8 mouse cellular contexts compared by ENCODE assay signal in genomic region chr1:43694851-43695545, GRCm38 (mm10). TPM values are rescaled to one million over a fixed set of nuclear protein-coding genes. Genes with fewer than 3 reads are reported as not detected.
A peak's percentile ranks its signal among the peaks of the same experiment; 100 is the strongest.
DNase-seq lines count a peak whose midpoint lies in the region; ATAC-seq lines count a peak whose summit lies in the region.

No protein-coding gene starts in this region.

- no peaks in the 10 kb centered on the region for H3K27me3 ChIP-seq in hindbrain, embryonic 15.5 days
- no peaks in the 10 kb centered on the region for H3K27me3 ChIP-seq in midbrain, embryonic 12.5 days

- peak overlapping the region; percentile 68 for H3K27ac ChIP-seq in hindbrain, embryonic 15.5 days (replicated peaks)
- H3K27ac ChIP-seq in midbrain, embryonic 12.5 days (replicated peaks) = peak overlapping the region; percentile 27

- H3K4me3 ChIP-seq in hindbrain, embryonic 15.5 days = no peak overlapping the region
- no peak overlapping the region for H3K4me3 ChIP-seq in midbrain, embryonic 12.5 days

- WGBS in hindbrain, embryonic 15.5 days = 27% methylated on average over 6 of the region's 6 CpGs
- WGBS in midbrain, embryonic 12.5 days = 56% methylated on average over 6 of the region's 6 CpGs

- peak; percentile 98 for DNase-seq in adipocyte (ENCODE audit: low spot score)
- DNase-seq in cerebellum, adult 9-10 months = peak; percentile 86
- DNase-seq in gastrocnemius, adult 8-10 months (ENCODE audit: low spot score in 2 of 2) = peak; percentile 74 to 82
- DNase-seq in layer of hippocampus, postnatal 36 days = peak; percentile 81 to 84
- peak; percentile 80 for DNase-seq in testis, postnatal 10 days (ENCODE audit: low spot score)
- no peak for DNase-seq in spleen, postnatal 14 days (ENCODE audit: low spot score in 2 of 2)

- H3K36me3 ChIP-seq in hindbrain, embryonic 15.5 days = no peaks in the 10 kb centered on the region
- H3K36me3 ChIP-seq in midbrain, embryonic 12.5 days = no peaks in the 10 kb centered on the region

- peak overlapping the region; percentile 26 for H3K4me2 ChIP-seq in hindbrain, embryonic 15.5 days
- H3K4me2 ChIP-seq in midbrain, embryonic 12.5 days (replicated peaks) = no peak overlapping the region

- peak; percentile 94 for ATAC-seq in hindbrain, embryonic 15.5 days (ENCODE audit: low FRiP score, low read depth)
- ATAC-seq in midbrain, embryonic 12.5 days (ENCODE audit: low FRiP score, low read depth) = peak; percentile 59

- no peak overlapping the region for H3K9ac ChIP-seq in hindbrain, embryonic 15.5 days
- no peak overlapping the region for H3K9ac ChIP-seq in midbrain, embryonic 12.5 days (replicated peaks)

- peaks cover 24% of the 10 kb centered on the region for H3K4me1 ChIP-seq in hindbrain, embryonic 15.5 days (replicated peaks)
- peaks cover 13% of the 10 kb centered on the region for H3K4me1 ChIP-seq in midbrain, embryonic 12.5 days

- no peaks in the 10 kb centered on the region for H3K9me3 ChIP-seq in hindbrain, embryonic 15.5 days
- no peaks in the 10 kb centered on the region for H3K9me3 ChIP-seq in midbrain, embryonic 12.5 days

RNA-seq across cellular contexts. Expression of gene 1500015O10Rik, which starts 35.4 kb away (rescaled TPM):
- 1 to 10 TPM in 2 of 4 experiments, under 1 TPM in 2; 0.36 to 6.5 (median 1.5) TPM for total RNA-seq in gastrocnemius, adult 8-10 months (2022)
- polyA plus RNA-seq in hindbrain, embryonic 15.5 days (2015; fragmentation: Nextera tagmentation; extraction: Ambion mirVana) = 39.5 and 47.7 TPM in 2 replicates
- total RNA-seq in layer of hippocampus, postnatal 36 days (2021) = 1 to 10 TPM; 1.4 to 7.0 TPM
- 3.1 and 5.1 TPM in 2 replicates for polyA plus RNA-seq in midbrain, embryonic 12.5 days (2016; fragmentation: Nextera tagmentation; extraction: Ambion mirVana)

Comparison
In these comparisons a context has a peak if more than half of its experiments do, and no peak if none do; other contexts are left out.
1. DNase-seq: peak in adipocyte (single experiment), cerebellum, adult 9-10 months (single experiment), gastrocnemius, adult 8-10 months (2 of 2), layer of hippocampus, postnatal 36 days (2 of 2) and testis, postnatal 10 days (single experiment); none in spleen, postnatal 14 days (0 of 2).